Mouse (Mus musculus): ENCODE data around the gene Anks1b.

DNA sequence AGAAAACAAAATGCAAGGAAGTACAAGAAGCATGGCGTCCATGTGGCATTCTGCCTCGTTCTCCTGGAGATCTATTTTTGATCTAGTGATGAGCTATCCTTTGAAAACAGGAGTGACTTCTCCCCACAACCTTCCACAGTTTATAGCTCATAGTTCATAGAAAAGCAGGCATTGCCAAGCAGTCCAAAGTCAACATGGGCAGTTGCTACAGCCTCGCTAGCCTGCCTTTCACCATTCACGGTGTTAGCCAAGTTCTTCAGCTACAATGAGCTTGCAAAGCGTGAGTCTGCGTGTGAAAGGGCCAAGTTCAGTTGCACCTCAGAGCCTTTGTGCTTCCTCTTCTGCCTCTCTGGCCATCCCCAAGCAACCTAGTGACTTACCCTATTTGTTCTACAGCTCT is 592.1 kb downstream of the Anks1b start:
- TF ChIP-seq CTCF (IDR thresholded peaks at IDR 0.05; ENCODE audit: extremely low read depth, insufficient read depth, insufficient read length, insufficient replicate concordance) (no peak), POLR2A (IDR thresholded peaks at IDR 0.05; ENCODE audit: low read depth, low read length) (no peak)
